Mouse (Mus musculus): ENCODE data around the gene Nenf. TPM values are rescaled to one million over a fixed set of nuclear protein-coding genes. Genes with fewer than 3 reads are reported as not detected.

Gene Nenf
- polyA plus RNA-seq, 1 experiment from 2014 or later, result 157 TPM

- H3K27ac ChIP-seq (replicated peaks in 1 of 2; ENCODE audit: control insufficient read depth in 1 of 2, insufficient read depth in 1 of 2, low read depth in 2 of 2, low read length in 2 of 2), result no peak overlapping the region
- ATAC-seq (ENCODE audit: insufficient number of reproducible peaks, insufficient read depth, low FRiP score, low read depth), result no peak
- WGBS, result 60% methylated on average over 3 of the region's 3 CpGs
- H3K4me3 ChIP-seq (ENCODE audit: control insufficient read depth in 1 of 2, insufficient read depth in 1 of 2, low read depth in 1 of 2, low read length in 2 of 2), result no peak overlapping the region
- H3K4me1 ChIP-seq (ENCODE audit: control insufficient read depth in 2 of 2, insufficient read depth in 2 of 2, low read length in 2 of 2), result peaks cover 22 to 34% of the 10 kb centered on the region in 2 experiments
- no peak overlapping the region for H3K4me2 ChIP-seq (ENCODE audit: low read length)
- no peaks in the 10 kb centered on the region for H3K27me3 ChIP-seq (ENCODE audit: control insufficient read depth, insufficient read depth, low read length)
- no peaks in the 10 kb centered on the region for H3K9me3 ChIP-seq (ENCODE audit: control insufficient read depth, low read length)
- no peak overlapping the region for H3K9ac ChIP-seq (ENCODE audit: low read length)
- H3K36me3 ChIP-seq (ENCODE audit: control insufficient read depth, insufficient read depth, low read length), result no peaks in the 10 kb centered on the region
These were observed 45.3 kb downstream of the Nenf start for GRCm38 (mm10) chr1:191272660-191273059.

GRCm38 (mm10) chr1:191269648-191269952 is 48.4 kb downstream of the Nenf start:
- Histone ChIP-seq H3K9me3 (ENCODE audit: control insufficient read depth, low read length) (no peaks in the 10 kb centered on the region), H3K9ac (ENCODE audit: low read length) (peak overlapping the region; percentile 61), H3K4me3 (ENCODE audit: control insufficient read depth in 1 of 2, insufficient read depth in 1 of 2, low read depth in 1 of 2, low read length in 2 of 2) (no peak overlapping the region), H3K4me1 (ENCODE audit: control insufficient read depth in 2 of 2, insufficient read depth in 2 of 2, low read length in 2 of 2) (peaks cover 21 to 26% of the 10 kb centered on the region in 2 experiments), H3K4me2 (ENCODE audit: low read length) (peak overlapping the region; percentile 42), H3K36me3 (ENCODE audit: control insufficient read depth, insufficient read depth, low read length) (no peaks in the 10 kb centered on the region), H3K27me3 (ENCODE audit: control insufficient read depth, insufficient read depth, low read length) (no peaks in the 10 kb centered on the region), H3K27ac (replicated peaks in 1 of 2; ENCODE audit: control insufficient read depth in 1 of 2, insufficient read depth in 1 of 2, low read depth in 2 of 2, low read length in 2 of 2) (peak overlapping the region; percentile 75 to 86)
- peak; percentile 19; the same call in 1 of the 2 replicates for ATAC-seq (ENCODE audit: insufficient number of reproducible peaks, insufficient read depth, low FRiP score, low read depth)
- WGBS, result 14% methylated on average over 8 of the region's 8 CpGs

GRCm38 (mm10) chr1:191268797-191269647 is 49.0 kb downstream of the Nenf start:
- Histone ChIP-seq H3K9ac (ENCODE audit: low read length) (peak overlapping the region; percentile 61), H3K27me3 (ENCODE audit: control insufficient read depth, insufficient read depth, low read length) (no peaks in the 10 kb centered on the region), H3K4me1 (ENCODE audit: control insufficient read depth in 2 of 2, insufficient read depth in 2 of 2, low read length in 2 of 2) (peaks cover 21 to 26% of the 10 kb centered on the region in 2 experiments), H3K27ac (replicated peaks in 1 of 2; ENCODE audit: control insufficient read depth in 1 of 2, insufficient read depth in 1 of 2, low read depth in 2 of 2, low read length in 2 of 2) (peak overlapping the region; percentile 75 to 86), H3K36me3 (ENCODE audit: control insufficient read depth, insufficient read depth, low read length) (no peaks in the 10 kb centered on the region), H3K4me2 (ENCODE audit: low read length) (peak overlapping the region; percentile 42), H3K9me3 (ENCODE audit: control insufficient read depth, low read length) (no peaks in the 10 kb centered on the region), H3K4me3 (ENCODE audit: control insufficient read depth in 1 of 2, insufficient read depth in 1 of 2, low read depth in 1 of 2, low read length in 2 of 2) (no peak overlapping the region)
- 29% methylated on average over 5 of the region's 5 CpGs for WGBS
- ATAC-seq (ENCODE audit: insufficient number of reproducible peaks, insufficient read depth, low FRiP score, low read depth), result no peak

GRCm38 (mm10) chr1:191267856-191268255 is 50.1 kb downstream of the Nenf start:
- no peak for ATAC-seq (ENCODE audit: insufficient number of reproducible peaks, insufficient read depth, low FRiP score, low read depth)
- Histone ChIP-seq H3K4me3 (ENCODE audit: control insufficient read depth in 1 of 2, insufficient read depth in 1 of 2, low read depth in 1 of 2, low read length in 2 of 2) (no peak overlapping the region), H3K4me2 (ENCODE audit: low read length) (no peak overlapping the region), H3K27ac (replicated peaks in 1 of 2; ENCODE audit: control insufficient read depth in 1 of 2, insufficient read depth in 1 of 2, low read depth in 2 of 2, low read length in 2 of 2) (no peak overlapping the region), H3K27me3 (ENCODE audit: control insufficient read depth, insufficient read depth, low read length) (no peaks in the 10 kb centered on the region), H3K36me3 (ENCODE audit: control insufficient read depth, insufficient read depth, low read length) (no peaks in the 10 kb centered on the region), H3K9ac (ENCODE audit: low read length) (no peak overlapping the region), H3K9me3 (ENCODE audit: control insufficient read depth, low read length) (no peaks in the 10 kb centered on the region), H3K4me1 (ENCODE audit: control insufficient read depth in 2 of 2, insufficient read depth in 2 of 2, low read length in 2 of 2) (peaks cover 21 to 26% of the 10 kb centered on the region in 2 experiments)
- 49% methylated on average over 5 of the region's 5 CpGs for WGBS

- Histone ChIP-seq H3K36me3 (ENCODE audit: control insufficient read depth, insufficient read depth, low read length) (no peaks in the 10 kb centered on the region), H3K9ac (ENCODE audit: low read length) (no peak overlapping the region), H3K27ac (replicated peaks in 1 of 2; ENCODE audit: control insufficient read depth in 1 of 2, insufficient read depth in 1 of 2, low read depth in 2 of 2, low read length in 2 of 2) (no peak overlapping the region), H3K27me3 (ENCODE audit: control insufficient read depth, insufficient read depth, low read length) (no peaks in the 10 kb centered on the region), H3K9me3 (ENCODE audit: control insufficient read depth, low read length) (no peaks in the 10 kb centered on the region), H3K4me3 (ENCODE audit: control insufficient read depth in 1 of 2, insufficient read depth in 1 of 2, low read depth in 1 of 2, low read length in 2 of 2) (no peak overlapping the region), H3K4me2 (ENCODE audit: low read length) (no peak overlapping the region), H3K4me1 (ENCODE audit: control insufficient read depth in 2 of 2, insufficient read depth in 2 of 2, low read length in 2 of 2) (peaks cover 21 to 26% of the 10 kb centered on the region in 2 experiments)
- ATAC-seq (ENCODE audit: insufficient number of reproducible peaks, insufficient read depth, low FRiP score, low read depth), result no peak
- 92% methylated on average over 5 of the region's 5 CpGs for WGBS
These were observed 50.8 kb downstream of the Nenf start for GRCm38 (mm10) chr1:191267162-191267561.

GRCm38 (mm10) chr1:191263471-191263870 is 54.5 kb downstream of the Nenf start:
- H3K4me1 ChIP-seq (ENCODE audit: control insufficient read depth in 2 of 2, insufficient read depth in 2 of 2, low read length in 2 of 2), result peaks cover 9% of the 10 kb centered on the region in 2 experiments
- WGBS, result 86% methylated on average over 5 of the region's 5 CpGs
- H3K27ac ChIP-seq (replicated peaks in 1 of 2; ENCODE audit: control insufficient read depth in 1 of 2, insufficient read depth in 1 of 2, low read depth in 2 of 2, low read length in 2 of 2), result no peak overlapping the region
- no peaks in the 10 kb centered on the region for H3K9me3 ChIP-seq (ENCODE audit: control insufficient read depth, low read length)
- H3K9ac ChIP-seq (ENCODE audit: low read length), result no peak overlapping the region
- H3K4me2 ChIP-seq (ENCODE audit: low read length), result no peak overlapping the region
- no peaks in the 10 kb centered on the region for H3K36me3 ChIP-seq (ENCODE audit: control insufficient read depth, insufficient read depth, low read length)
- no peak for ATAC-seq (ENCODE audit: insufficient number of reproducible peaks, insufficient read depth, low FRiP score, low read depth)
- H3K27me3 ChIP-seq (ENCODE audit: control insufficient read depth, insufficient read depth, low read length), result no peaks in the 10 kb centered on the region
- no peak overlapping the region for H3K4me3 ChIP-seq (ENCODE audit: control insufficient read depth in 1 of 2, insufficient read depth in 1 of 2, low read depth in 1 of 2, low read length in 2 of 2)

- H3K36me3 ChIP-seq (ENCODE audit: control insufficient read depth, insufficient read depth, low read length), result no peaks in the 10 kb centered on the region
- ATAC-seq (ENCODE audit: insufficient number of reproducible peaks, insufficient read depth, low FRiP score, low read depth), result no peak
- 71% methylated on average over 6 of the region's 6 CpGs for WGBS
- H3K9ac ChIP-seq (ENCODE audit: low read length), result no peak overlapping the region
- H3K27ac ChIP-seq (replicated peaks in 1 of 2; ENCODE audit: control insufficient read depth in 1 of 2, insufficient read depth in 1 of 2, low read depth in 2 of 2, low read length in 2 of 2), result no peak overlapping the region
- peaks cover 3 to 7% of the 10 kb centered on the region in 2 experiments; a peak in 3 of 4 replicates for H3K4me1 ChIP-seq (ENCODE audit: control insufficient read depth in 2 of 2, insufficient read depth in 2 of 2, low read length in 2 of 2)
- no peak overlapping the region for H3K4me2 ChIP-seq (ENCODE audit: low read length)
- H3K4me3 ChIP-seq (ENCODE audit: control insufficient read depth in 1 of 2, insufficient read depth in 1 of 2, low read depth in 1 of 2, low read length in 2 of 2), result no peak overlapping the region
- H3K9me3 ChIP-seq (ENCODE audit: control insufficient read depth, low read length), result no peaks in the 10 kb centered on the region
- no peaks in the 10 kb centered on the region for H3K27me3 ChIP-seq (ENCODE audit: control insufficient read depth, insufficient read depth, low read length)
These were observed 56.1 kb downstream of the Nenf start for GRCm38 (mm10) chr1:191261861-191262260.

- Histone ChIP-seq H3K4me1 (ENCODE audit: control insufficient read depth in 2 of 2, insufficient read depth in 2 of 2, low read length in 2 of 2) (peaks cover 3 to 9% of the 10 kb centered on the region in 2 experiments), H3K4me2 (ENCODE audit: low read length) (no peak overlapping the region), H3K36me3 (ENCODE audit: control insufficient read depth, insufficient read depth, low read length) (no peaks in the 10 kb centered on the region), H3K9me3 (ENCODE audit: control insufficient read depth, low read length) (no peaks in the 10 kb centered on the region), H3K9ac (ENCODE audit: low read length) (no peak overlapping the region), H3K4me3 (ENCODE audit: control insufficient read depth in 1 of 2, insufficient read depth in 1 of 2, low read depth in 1 of 2, low read length in 2 of 2) (no peak overlapping the region), H3K27ac (replicated peaks in 1 of 2; ENCODE audit: control insufficient read depth in 1 of 2, insufficient read depth in 1 of 2, low read depth in 2 of 2, low read length in 2 of 2) (no peak overlapping the region), H3K27me3 (ENCODE audit: control insufficient read depth, insufficient read depth, low read length) (no peaks in the 10 kb centered on the region)
- 55% methylated on average over 5 of the region's 5 CpGs for WGBS
- ATAC-seq (ENCODE audit: insufficient number of reproducible peaks, insufficient read depth, low FRiP score, low read depth), result no peak
These were observed 58.3 kb downstream of the Nenf start for GRCm38 (mm10) chr1:191259661-191260060.

All from heart, embryonic 14.5 days (tissue).